Mouse (Mus musculus): Measurements from ENCODE around the gene Lrrc8d.

DNA sequence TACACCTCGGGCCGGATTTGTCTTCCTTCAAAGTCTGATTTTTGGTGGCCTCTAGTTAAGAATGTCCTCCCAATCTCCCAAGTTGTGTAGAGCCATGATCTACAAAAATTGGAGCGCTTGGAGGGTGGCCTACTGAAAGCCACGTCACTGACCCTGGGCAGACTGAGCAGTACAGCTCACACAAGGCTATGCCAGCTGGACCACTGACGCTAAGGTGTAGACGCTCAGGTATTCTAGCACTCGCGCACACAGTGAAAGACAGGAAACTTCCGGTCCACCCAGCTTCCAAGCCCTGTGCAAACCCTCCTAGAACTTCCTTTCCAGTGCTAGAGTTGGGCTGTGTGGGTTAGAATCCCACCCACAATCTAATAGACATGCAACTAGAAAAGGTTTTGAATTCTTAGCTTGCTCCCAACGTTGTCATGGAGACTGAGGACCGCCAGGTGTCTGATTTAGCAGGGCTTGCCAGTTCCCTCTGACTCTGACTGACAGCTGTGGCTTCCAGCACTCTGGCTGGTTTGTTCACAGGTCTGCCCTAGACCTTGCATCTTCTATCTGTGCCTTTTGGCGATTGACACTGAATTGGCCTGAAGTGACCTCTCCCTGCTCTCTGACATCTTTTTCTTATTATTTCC is 44.6 kb upstream of the Lrrc8d start:
- no peak for TF ChIP-seq CTCF (IDR thresholded peaks at IDR 0.05)
- TF ChIP-seq EP300 (IDR thresholded peaks at IDR 0.05) = no peak
